In the genomic region with DNA sequence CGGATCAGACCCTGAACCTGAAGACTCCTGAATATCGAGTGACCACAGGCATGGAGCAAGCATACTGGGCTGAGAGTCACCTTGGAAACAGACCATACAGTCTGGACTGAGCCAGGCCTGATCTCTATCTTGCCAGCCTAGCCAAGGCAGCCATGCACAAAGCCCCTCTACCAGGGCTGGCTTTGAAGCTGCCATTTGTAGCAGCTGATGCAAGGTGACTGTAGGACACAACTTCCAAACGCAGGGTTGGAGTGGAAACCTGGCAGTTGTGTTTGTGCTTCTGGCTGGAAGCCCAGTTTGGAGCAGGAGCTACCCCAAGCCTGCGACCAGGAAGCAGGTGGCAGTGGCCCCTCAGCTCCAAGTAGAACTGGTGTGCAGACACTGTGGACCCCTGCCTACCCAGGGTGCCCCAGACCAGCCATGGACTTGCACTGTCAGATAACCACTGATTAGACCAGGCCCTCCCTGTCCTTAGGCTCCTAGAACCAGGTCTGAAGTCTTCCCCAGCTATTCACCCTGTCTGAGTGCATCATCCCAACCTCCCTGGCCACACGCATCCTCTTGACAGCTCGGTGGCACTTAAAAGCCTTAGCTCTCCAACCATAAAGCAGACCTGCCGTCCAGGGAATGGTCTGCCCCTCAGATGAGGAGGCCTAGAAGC, we compare ENCODE assay signal across 12 mouse cellular contexts. TPM values are rescaled to one million over a fixed set of nuclear protein-coding genes. Genes with fewer than 3 reads are reported as not detected.
A peak's percentile ranks its signal among the peaks of the same experiment; 100 is the strongest.
DNase-seq lines count a peak whose midpoint lies in the region; ATAC-seq and TF ChIP-seq lines count a peak whose summit lies in the region.
"Had no signal": no experiment of that assay in that cellular context is flagged by ENCODE, and none has a peak within 500 bp of the region (broad histone marks: within the 10 kb centered on the region; RNA-seq: fewer than 3 reads in every experiment).

No protein-coding gene starts in this region.

- H3K36me3 ChIP-seq in forebrain, embryonic 14.5 days (ENCODE audit: control insufficient read depth, insufficient read depth, low read length), result peaks cover 39% of the 10 kb centered on the region
- peaks cover 6% of the 10 kb centered on the region; the same call in 1 of the 2 replicates for H3K36me3 ChIP-seq in forebrain, embryonic 11.5 days (ENCODE audit: control insufficient read depth, insufficient read depth, low read length)
- H3K36me3 ChIP-seq in lung, postnatal 0 days (ENCODE audit: insufficient read depth, low read length), result peaks cover 11% of the 10 kb centered on the region; the same call in 1 of the 2 replicates
- peaks cover 19% of the 10 kb centered on the region for H3K36me3 ChIP-seq in heart, postnatal 0 days (replicated peaks; ENCODE audit: control insufficient read depth, insufficient read depth, low read length)

- H3K4me1 ChIP-seq in forebrain, embryonic 14.5 days (ENCODE audit: control insufficient read depth, insufficient read depth, low read length), result peaks cover 8% of the 10 kb centered on the region
- H3K4me1 ChIP-seq in forebrain, embryonic 11.5 days (replicated peaks; ENCODE audit: control insufficient read depth, insufficient read depth, low read length), result peaks cover 5% of the 10 kb centered on the region; the same call in 1 of the 2 replicates
- H3K4me1 ChIP-seq in lung, postnatal 0 days (ENCODE audit: insufficient read depth, low read depth, low read length), result peaks cover 7% of the 10 kb centered on the region; the same call in 1 of the 2 replicates
- H3K4me1 ChIP-seq in heart, postnatal 0 days (ENCODE audit: control insufficient read depth, insufficient read depth), result peaks cover 30% of the 10 kb centered on the region

- no peak overlapping the region for H3K4me2 ChIP-seq in forebrain, embryonic 14.5 days (ENCODE audit: low read length)
- no peak overlapping the region for H3K4me2 ChIP-seq in forebrain, embryonic 11.5 days (ENCODE audit: low read depth, low read length, severe bottlenecking)
- no peak overlapping the region for H3K4me2 ChIP-seq in lung, postnatal 0 days (replicated peaks; ENCODE audit: low read depth, low read length)
- no peak overlapping the region for H3K4me2 ChIP-seq in heart, postnatal 0 days (ENCODE audit: low read depth, low read length)
- H3K4me2 ChIP-seq: hindbrain, embryonic 15.5 days; liver, embryonic 13.5 days had no signal

- no peaks in the 10 kb centered on the region for H3K9me3 ChIP-seq in forebrain, embryonic 14.5 days (replicated peaks; ENCODE audit: control insufficient read depth, low read length)
- no peaks in the 10 kb centered on the region for H3K9me3 ChIP-seq in forebrain, embryonic 11.5 days (ENCODE audit: control insufficient read depth, low read length)
- no peaks in the 10 kb centered on the region for H3K9me3 ChIP-seq in lung, postnatal 0 days (ENCODE audit: low read length)
- H3K9me3 ChIP-seq in heart, postnatal 0 days (replicated peaks; ENCODE audit: control insufficient read depth, low read length), result no peaks in the 10 kb centered on the region
- H3K9me3 ChIP-seq: hindbrain, embryonic 15.5 days; liver, embryonic 13.5 days had no signal

- TF ChIP-seq EP300 in lung, postnatal 0 days (IDR thresholded peaks at IDR 0.05), result no peak
- TF ChIP-seq EP300 in heart, postnatal 0 days (IDR thresholded peaks at IDR 0.05; ENCODE audit: low read depth), result no peak

- no peaks in the 10 kb centered on the region for H3K27me3 ChIP-seq in forebrain, embryonic 14.5 days (replicated peaks; ENCODE audit: control insufficient read depth, insufficient read depth, low read length)
- no peaks in the 10 kb centered on the region for H3K27me3 ChIP-seq in forebrain, embryonic 11.5 days (ENCODE audit: control insufficient read depth, insufficient read depth, low read length)
- H3K27me3 ChIP-seq in lung, postnatal 0 days (replicated peaks; ENCODE audit: insufficient read depth, low read length), result no peaks in the 10 kb centered on the region
- no peaks in the 10 kb centered on the region for H3K27me3 ChIP-seq in heart, postnatal 0 days (ENCODE audit: control insufficient read depth, insufficient read depth, low read length)
- H3K27me3 ChIP-seq: hindbrain, embryonic 15.5 days; liver, embryonic 13.5 days had no signal

- no peak overlapping the region for H3K4me3 ChIP-seq in forebrain, embryonic 14.5 days (ENCODE audit: low read depth, low read length)
- no peak overlapping the region for H3K4me3 ChIP-seq in forebrain, embryonic 11.5 days (ENCODE audit: low read depth, low read length)
- H3K4me3 ChIP-seq in lung, postnatal 0 days (ENCODE audit: low read depth, low read length), result no peak overlapping the region
- no peak overlapping the region for H3K4me3 ChIP-seq in heart, postnatal 0 days (ENCODE audit: low read depth, low read length)
- H3K4me3 ChIP-seq: hindbrain, embryonic 15.5 days; liver, embryonic 13.5 days had no signal

- peak; percentile 30 for DNase-seq in forebrain, embryonic 14.5 days (ENCODE audit: low spot score)
- no peak for DNase-seq in forebrain, embryonic 11.5 days (ENCODE audit: low spot score)
- DNase-seq in lung, postnatal 0 days (ENCODE audit: low spot score), result peak; percentile 15
- no peak for DNase-seq in lung, postnatal 25 days (ENCODE audit: low spot score)
- DNase-seq in heart, postnatal 0 days (ENCODE audit: low spot score), result peak; percentile 40
- DNase-seq in lung, postnatal 4 days, result peak; percentile 41 to 47
- no peak for DNase-seq in adrenal gland, postnatal 4 days (ENCODE audit: low spot score in 2 of 2)
- DNase-seq in layer of hippocampus, postnatal 25 days (ENCODE audit: extremely low spot score in 1 of 2, low spot score in 1 of 2), result no peak
- DNase-seq: liver, embryonic 13.5 days had no signal

- no peak overlapping the region for H3K27ac ChIP-seq in forebrain, embryonic 14.5 days (ENCODE audit: low read depth, low read length)
- no peak overlapping the region for H3K27ac ChIP-seq in forebrain, embryonic 11.5 days (ENCODE audit: low read depth, low read length)
- no peak overlapping the region for H3K27ac ChIP-seq in lung, postnatal 0 days (ENCODE audit: low read length)
- H3K27ac ChIP-seq in heart, postnatal 0 days (ENCODE audit: low read depth), result peak overlapping the region; percentile 43
- H3K27ac ChIP-seq: hindbrain, embryonic 15.5 days had no signal

- ATAC-seq in forebrain, embryonic 14.5 days, result no peak
- no peak for ATAC-seq in forebrain, embryonic 11.5 days (replicated peaks; ENCODE audit: low FRiP score)
- ATAC-seq in lung, postnatal 0 days, result no peak
- ATAC-seq in heart, postnatal 0 days (ENCODE audit: insufficient read depth, low read depth), result peak; percentile 28

- no peak for TF ChIP-seq CTCF in lung, postnatal 0 days (IDR thresholded peaks at IDR 0.05)
- TF ChIP-seq CTCF in heart, postnatal 0 days (IDR thresholded peaks at IDR 0.05; ENCODE audit: low read depth), result no peak

- WGBS in forebrain, embryonic 14.5 days, result 72% methylated on average over 7 of the region's 7 CpGs
- WGBS in forebrain, embryonic 11.5 days, result 86% methylated on average over 7 of the region's 7 CpGs
- 50% methylated on average over 7 of the region's 7 CpGs for WGBS in lung, postnatal 0 days
- 42% methylated on average over 7 of the region's 7 CpGs for WGBS in heart, postnatal 0 days

- no peak overlapping the region for H3K9ac ChIP-seq in forebrain, embryonic 14.5 days (ENCODE audit: low read length)
- H3K9ac ChIP-seq in forebrain, embryonic 11.5 days (ENCODE audit: low read length), result no peak overlapping the region
- H3K9ac ChIP-seq in lung, postnatal 0 days (replicated peaks; ENCODE audit: low read depth), result no peak overlapping the region
- H3K9ac ChIP-seq in heart, postnatal 0 days (replicated peaks; ENCODE audit: low read depth, low read length), result no peak overlapping the region
- H3K9ac ChIP-seq: hindbrain, embryonic 15.5 days; liver, embryonic 13.5 days had no signal

RNA-seq across cellular contexts. Expression of a gene that starts 6.6 kb away (rescaled TPM):
- polyA plus RNA-seq in forebrain, embryonic 14.5 days (2014; fragmentation: Nextera tagmentation; extraction: Ambion mirVana), result 95.5 and 100 TPM in 2 replicates
- 80.2 and 83.7 TPM in 2 replicates for polyA plus RNA-seq in forebrain, embryonic 11.5 days (2014; fragmentation: Nextera tagmentation; extraction: Ambion mirVana)
- polyA plus RNA-seq in lung, postnatal 0 days (2015; fragmentation: Nextera tagmentation; extraction: Ambion mirVana), result 50.4 and 56.6 TPM in 2 replicates
- 48.3 and 161 TPM in 2 replicates for total RNA-seq in heart, postnatal 0 days (2014; rRNA removed; ENCODE audit: low replicate concordance)
- 32.3 and 41.9 TPM in 2 replicates for polyA plus RNA-seq in heart, postnatal 0 days (2015; fragmentation: Nextera tagmentation; extraction: Ambion mirVana)
- total RNA-seq in adrenal gland, postnatal 4 days (2021), result 10 to 100 TPM; 62.1 to 63.9 TPM
- 10 to 100 TPM; 37.0 to 38.3 TPM for total RNA-seq in layer of hippocampus, postnatal 25 days (2021)

RNA-seq across cellular contexts. Expression of a gene that starts 25.5 kb away (rescaled TPM):
- polyA plus RNA-seq in forebrain, embryonic 14.5 days (2014; fragmentation: Nextera tagmentation; extraction: Ambion mirVana), result not detected in 2 replicates
- polyA plus RNA-seq in forebrain, embryonic 11.5 days (2014; fragmentation: Nextera tagmentation; extraction: Ambion mirVana), result not detected in 2 replicates
- polyA plus RNA-seq in lung, postnatal 0 days (2015; fragmentation: Nextera tagmentation; extraction: Ambion mirVana), result 0.05 and 0.06 TPM in 2 replicates
- 0.23 TPM in 1 of 2 replicates, not detected in the other for total RNA-seq in heart, postnatal 0 days (2014; rRNA removed; ENCODE audit: low replicate concordance)
- not detected in 2 replicates for polyA plus RNA-seq in heart, postnatal 0 days (2015; fragmentation: Nextera tagmentation; extraction: Ambion mirVana)
- total RNA-seq in adrenal gland, postnatal 4 days (2021), result under 1 TPM in 1 of 2 experiments, not detected in 1; 0.14 TPM
- not detected for total RNA-seq in layer of hippocampus, postnatal 25 days (2021)
- total RNA-seq: neutrophil, adult 5-6 weeks had no signal
- polyA plus RNA-seq: embryonic facial prominence, embryonic 11.5 days; liver, embryonic 13.5 days had no signal

RNA-seq across cellular contexts. Expression of a gene that starts 27.7 kb away (rescaled TPM):
- polyA plus RNA-seq in forebrain, embryonic 14.5 days (2014; fragmentation: Nextera tagmentation; extraction: Ambion mirVana), result 16.3 and 21.5 TPM in 2 replicates
- polyA plus RNA-seq in forebrain, embryonic 11.5 days (2014; fragmentation: Nextera tagmentation; extraction: Ambion mirVana), result 25.0 and 26.1 TPM in 2 replicates
- 1.4 and 1.8 TPM in 2 replicates for polyA plus RNA-seq in lung, postnatal 0 days (2015; fragmentation: Nextera tagmentation; extraction: Ambion mirVana)
- total RNA-seq in heart, postnatal 0 days (2014; rRNA removed; ENCODE audit: low replicate concordance), result 10.8 and 11.4 TPM in 2 replicates
- polyA plus RNA-seq in heart, postnatal 0 days (2015; fragmentation: Nextera tagmentation; extraction: Ambion mirVana), result 2.2 and 3.5 TPM in 2 replicates
- 10 to 100 TPM; 20.0 to 22.0 TPM for total RNA-seq in adrenal gland, postnatal 4 days (2021)
- 100 to 1,000 TPM; 241 to 258 TPM for total RNA-seq in layer of hippocampus, postnatal 25 days (2021)

RNA-seq across cellular contexts. Expression of a gene that starts 53.5 kb away (rescaled TPM):
- 138 and 153 TPM in 2 replicates for polyA plus RNA-seq in forebrain, embryonic 14.5 days (2014; fragmentation: Nextera tagmentation; extraction: Ambion mirVana)
- polyA plus RNA-seq in forebrain, embryonic 11.5 days (2014; fragmentation: Nextera tagmentation; extraction: Ambion mirVana), result 188 and 195 TPM in 2 replicates
- polyA plus RNA-seq in lung, postnatal 0 days (2015; fragmentation: Nextera tagmentation; extraction: Ambion mirVana), result 89.5 and 97.7 TPM in 2 replicates
- 43.3 and 46.6 TPM in 2 replicates for total RNA-seq in heart, postnatal 0 days (2014; rRNA removed; ENCODE audit: low replicate concordance)
- 59.2 and 62.2 TPM in 2 replicates for polyA plus RNA-seq in heart, postnatal 0 days (2015; fragmentation: Nextera tagmentation; extraction: Ambion mirVana)
- total RNA-seq in adrenal gland, postnatal 4 days (2021), result 100 to 1,000 TPM in 1 of 2 experiments, 10 to 100 TPM in 1; 95.7 to 103 TPM
- 10 to 100 TPM; 76.4 to 88.4 TPM for total RNA-seq in layer of hippocampus, postnatal 25 days (2021)

Comparison
In these comparisons a context has a peak if more than half of its experiments do, and no peak if none do; other contexts are left out.
1. DNase-seq: peak in forebrain, embryonic 14.5 days (single experiment), lung, postnatal 0 days (single experiment), heart, postnatal 0 days (single experiment) and lung, postnatal 4 days (2 of 2); none in forebrain, embryonic 11.5 days (single experiment), lung, postnatal 25 days (single experiment), adrenal gland, postnatal 4 days (0 of 2) and layer of hippocampus, postnatal 25 days (0 of 2).